Mouse (Mus musculus) embryo, embryonic 9.5 days (tissue): ENCODE data around the gene Trim72.

Experiments used
- DNase-seq: peaks from one replicate; pipeline ENCODE4 v3.0.0-alpha.2; 2017; ENCODE audit errors: extremely low spot score

Trim72 gene

GRCm38 (mm10) chr7:128003688-128004087 lies at the start of gene Trim72:
Gene Trim72 (plus strand): TSS chr7:128003949.
- no peak for DNase-seq

- DNase-seq = no peak
Observed at GRCm38 (mm10) chr7:127959364-127959763, 44.4 kb upstream of the Trim72 start.

GRCm38 (mm10) chr7:127966371-127966918 lies 37.3 kb upstream of the Trim72 start:
- peak; percentile 35 for DNase-seq

GRCm38 (mm10) chr7:127967004-127967921 lies 36.5 kb upstream of the Trim72 start, which contains the start of gene Fus:
Gene Fus (plus strand): TSS chr7:127967457.
- peak; percentile 95 for DNase-seq

GRCm38 (mm10) chr7:127967922-127968828 lies 35.6 kb upstream of the Trim72 start:
- DNase-seq = peak; percentile 79

- no peak for DNase-seq
Observed at GRCm38 (mm10) chr7:127974413-127974930, 29.3 kb upstream of the Trim72 start.

- DNase-seq = no peak
Observed at GRCm38 (mm10) chr7:127978856-127979255, 24.9 kb upstream of the Trim72 start.

- DNase-seq = no peak
Observed at GRCm38 (mm10) chr7:127980606-127981005, 23.1 kb upstream of the Trim72 start.

GRCm38 (mm10) chr7:127988904-127989303 lies 14.8 kb upstream of the Trim72 start:
- DNase-seq = no peak

- DNase-seq = peak; percentile 75
Observed at GRCm38 (mm10) chr7:127991643-127992487, 11.9 kb upstream of the Trim72 start.

GRCm38 (mm10) chr7:127992488-127993340 lies 11.0 kb upstream of the Trim72 start:
- no peak for DNase-seq

- DNase-seq = peak; percentile 34
Observed at GRCm38 (mm10) chr7:127993341-127993977, 10.3 kb upstream of the Trim72 start, which contains the start of gene Pycard. Gene Pycard (minus strand): TSS chr7:127993867.

- DNase-seq = no peak
Observed at GRCm38 (mm10) chr7:127999436-127999835, 4.3 kb upstream of the Trim72 start.

- no peak for DNase-seq
Observed at GRCm38 (mm10) chr7:128000068-128000950, 3.4 kb upstream of the Trim72 start.

- no peak for DNase-seq
Observed at GRCm38 (mm10) chr7:128003098-128003497, 651 bp upstream of the Trim72 start.

- no peak for DNase-seq
Observed at GRCm38 (mm10) chr7:128004150-128004486, 369 bp downstream of the Trim72 start.

GRCm38 (mm10) chr7:128004487-128005362 lies 976 bp downstream of the Trim72 start:
- DNase-seq = peak; percentile 20
